Mouse (Mus musculus): ENCODE measurements at regions not wholly inside any gene's neighbourhood (a gene's known extent, or its start where the extent isn't known, plus 50 kb on each side); places are given as distances from the start of the nearest gene placed in this dataset.

GRCm38 (mm10) chr9:82729646-82730045 lies 99.7 kb upstream of the Irak1bp1 start:
- DNase-seq (ENCODE audit: low read depth, low spot score) (no peak), ATAC-seq (no peak)
- in situ Hi-C loops (cut with MboI; ENCODE audit: low pct_unique_long_range_greater_than_20kb), result no loop called here
- POLR2A ChIA-PET, result no interaction called here
- no peak for TF ChIP-seq CTCF (IDR thresholded peaks at IDR 0.05)
- CTCF ChIA-PET, result no interaction called here
- peaks cover 21% of the 10 kb centered on the region for H3K27me3 ChIP-seq

GRCm38 (mm10) chr9:82733024-82733585 lies 96.2 kb upstream of the Irak1bp1 start:
- CTCF ChIA-PET, result no interaction called here
- in situ Hi-C loops (cut with MboI; ENCODE audit: low pct_unique_long_range_greater_than_20kb), result no loop called here
- DNase-seq (ENCODE audit: low read depth, low spot score), result no peak

GRCm38 (mm10) chr9:82734959-82735358 lies 94.4 kb upstream of the Irak1bp1 start:
- TF ChIP-seq CTCF (IDR thresholded peaks at IDR 0.05), result no peak
- H3K27me3 ChIP-seq, result peaks cover 27% of the 10 kb centered on the region
- in situ Hi-C loops (cut with MboI; ENCODE audit: low pct_unique_long_range_greater_than_20kb), result no loop called here
- ChIA-PET CTCF (no interaction called here), POLR2A (no interaction called here)
- DNase-seq (ENCODE audit: low read depth, low spot score), result no peak
- ATAC-seq, result no peak

More at GRCm38 (mm10) chr9:82733024-82733585, 96.2 kb upstream of the Irak1bp1 start:
- POLR2A ChIA-PET, result no interaction called here
- no peak for ATAC-seq
- TF ChIP-seq CTCF (IDR thresholded peaks at IDR 0.05), result no peak
- H3K27me3 ChIP-seq, result peaks cover 28% of the 10 kb centered on the region

GRCm38 (mm10) chr9:82759979-82760378 lies 69.4 kb upstream of the Irak1bp1 start:
- in situ Hi-C loops (cut with MboI; ENCODE audit: low pct_unique_long_range_greater_than_20kb), result no loop called here
- no peak for TF ChIP-seq CTCF (IDR thresholded peaks at IDR 0.05)
- POLR2A ChIA-PET, result no interaction called here
- peaks cover 16% of the 10 kb centered on the region for H3K27me3 ChIP-seq
- CTCF ChIA-PET, result no interaction called here
- ATAC-seq (no peak), DNase-seq (ENCODE audit: low read depth, low spot score) (no peak)

- DNase-seq (ENCODE audit: low read depth, low spot score) (no peak), ATAC-seq (no peak)
- H3K27me3 ChIP-seq, result peaks cover 16% of the 10 kb centered on the region
- POLR2A ChIA-PET, result no interaction called here
- no peak for TF ChIP-seq CTCF (IDR thresholded peaks at IDR 0.05)
- in situ Hi-C loops (cut with MboI; ENCODE audit: low pct_unique_long_range_greater_than_20kb), result no loop called here
- CTCF ChIA-PET, result no interaction called here
Measured at GRCm38 (mm10) chr9:82760682-82761468, 68.5 kb upstream of the Irak1bp1 start.

GRCm38 (mm10) chr9:82763651-82764050 lies 65.7 kb upstream of the Irak1bp1 start:
- CTCF ChIA-PET, result no interaction called here
- no peak for ATAC-seq
- H3K27me3 ChIP-seq, result peaks cover 16% of the 10 kb centered on the region
- TF ChIP-seq CTCF (IDR thresholded peaks at IDR 0.05), result no peak
- in situ Hi-C loops (cut with MboI; ENCODE audit: low pct_unique_long_range_greater_than_20kb), result no loop called here
- POLR2A ChIA-PET, result no interaction called here
- no peak for DNase-seq (ENCODE audit: low read depth, low spot score)
